Mouse (Mus musculus): ENCODE data around the gene Troap. TPM values are rescaled to one million over a fixed set of nuclear protein-coding genes. Genes with fewer than 3 reads are reported as not detected.
"Not testable (repeated sequence)": the region's sequence is repeated elsewhere in the genome, so short reads cannot be mapped to it uniquely, and the experiment has no call there.

Gene Troap
- polyA plus RNA-seq, 1 experiment from 2014 or later, result 23.7 TPM

- TF ChIP-seq CTCF (IDR thresholded peaks at IDR 0.05), result peak; percentile 69
- in situ Hi-C loops (cut with MboI; ENCODE audit: low pct_unique_long_range_greater_than_20kb), result no loop called here
- ChIA-PET CTCF (interaction anchor here (0.7 to 3.3 kb wide), 8 partner anchors 9 to 83 kb away, joined by 3 to 37 read pairs (median 4); partner anchors contain the start of gene Tuba1c), POLR2A (interaction anchor here (0.7 to 3.9 kb wide), 3 partner anchors 10 to 53 kb away, joined by 3 to 46 read pairs (median 5); partner anchors contain the start of genes Troap and Tuba1c)
- no peak for ATAC-seq
- DNase-seq (ENCODE audit: low read depth, low spot score), result no peak
- H3K27me3 ChIP-seq, result no peaks in the 10 kb centered on the region
Measured at GRCm38 (mm10) chr15:99039996-99040919, 34.1 kb upstream of the Troap start.

GRCm38 (mm10) chr15:99040920-99041856 lies 33.2 kb upstream of the Troap start:
- in situ Hi-C loops (cut with MboI; ENCODE audit: low pct_unique_long_range_greater_than_20kb), result no loop called here
- CTCF ChIA-PET, result interaction anchor here (0.9 to 3.3 kb wide), 9 partner anchors 9 to 82 kb away, joined by 3 to 37 read pairs (median 3); partner anchors contain the start of genes Troap and Tuba1c
- TF ChIP-seq CTCF (IDR thresholded peaks at IDR 0.05), result no peak
- DNase-seq (ENCODE audit: low read depth, low spot score) (no peak), ATAC-seq (peak; percentile 54)
- POLR2A ChIA-PET, result interaction anchor here (0.7 to 3.9 kb wide), 4 partner anchors 11 to 54 kb away, joined by 3 to 46 read pairs (median 4); partner anchors contain the start of genes Troap and Tuba1c
- H3K27me3 ChIP-seq, result no peaks in the 10 kb centered on the region

GRCm38 (mm10) chr15:99042334-99042733 lies 32.0 kb upstream of the Troap start:
- TF ChIP-seq CTCF (IDR thresholded peaks at IDR 0.05), result no peak

GRCm38 (mm10) chr15:99044854-99045253 lies 29.5 kb upstream of the Troap start:
- DNase-seq (ENCODE audit: low read depth, low spot score) (no peak), ATAC-seq (no peak)
- ChIA-PET POLR2A (no interaction called here), CTCF (interaction anchor here (0.8 to 1.3 kb wide), 2 partner anchors 13 to 20 kb away, joined by 3 to 4 read pairs; no protein-coding TSS in a partner anchor)
- H3K27me3 ChIP-seq, result no peaks in the 10 kb centered on the region
- in situ Hi-C loops (cut with MboI; ENCODE audit: low pct_unique_long_range_greater_than_20kb), result loop anchor here (5.0 kb wide), 1 partner anchor 67 kb away; no protein-coding TSS in a partner anchor
- TF ChIP-seq CTCF (IDR thresholded peaks at IDR 0.05), result no peak

More at GRCm38 (mm10) chr15:99042334-99042733, 32.0 kb upstream of the Troap start:
- in situ Hi-C loops (cut with MboI; ENCODE audit: low pct_unique_long_range_greater_than_20kb), result no loop called here
- POLR2A ChIA-PET, result interaction anchor here (3.9 kb wide), 1 partner anchor 12 kb away, joined by 46 read pairs; the partner anchor contains the start of gene Tuba1c
- DNase-seq (ENCODE audit: low read depth, low spot score) (no peak), ATAC-seq (no peak)
- CTCF ChIA-PET, result interaction anchor here (1.2 to 3.3 kb wide), 4 partner anchors 11 to 32 kb away, joined by 3 to 37 read pairs (median 16); partner anchors contain the start of genes Troap and Tuba1c
- H3K27me3 ChIP-seq, result no peaks in the 10 kb centered on the region

- not testable (repeated sequence) for H3K27me3 ChIP-seq; ATAC-seq; DNase-seq (ENCODE audit: low read depth, low spot score)
- in situ Hi-C loops (cut with MboI; ENCODE audit: low pct_unique_long_range_greater_than_20kb), result loop anchor here (5.0 kb wide), 1 partner anchor 67 kb away; no protein-coding TSS in a partner anchor
- ChIA-PET CTCF (interaction anchor here (1.3 kb wide), 1 partner anchor 21 kb away, joined by 4 read pairs; no protein-coding TSS in a partner anchor), POLR2A (interaction anchor here (0.7 kb wide), 1 partner anchor 21 kb away, joined by 4 read pairs; no protein-coding TSS in a partner anchor)
Measured at GRCm38 (mm10) chr15:99045734-99046133, 28.6 kb upstream of the Troap start.

GRCm38 (mm10) chr15:99049473-99050253 lies 24.7 kb upstream of the Troap start:
- ATAC-seq (no peak), DNase-seq (ENCODE audit: low read depth, low spot score) (no peak)
- TF ChIP-seq CTCF (IDR thresholded peaks at IDR 0.05), result no peak
- in situ Hi-C loops (cut with MboI; ENCODE audit: low pct_unique_long_range_greater_than_20kb), result loop anchor here (5.0 kb wide), 1 partner anchor 63 kb away; no protein-coding TSS in a partner anchor
- H3K27me3 ChIP-seq, result no peaks in the 10 kb centered on the region
- ChIA-PET POLR2A (interaction anchor here (0.6 kb wide), 1 partner anchor 47 kb away, joined by 3 read pairs; no protein-coding TSS in a partner anchor), CTCF (interaction anchor here (0.7 to 4.4 kb wide), 19 partner anchors 9 to 216 kb away, joined by 3 to 26 read pairs (median 5); partner anchors contain the start of gene Troap)

GRCm38 (mm10) chr15:99053373-99053772 lies 21.0 kb upstream of the Troap start:
- ATAC-seq (no peak), DNase-seq (ENCODE audit: low read depth, low spot score) (no peak)
- in situ Hi-C loops (cut with MboI; ENCODE audit: low pct_unique_long_range_greater_than_20kb), result no loop called here
- TF ChIP-seq CTCF (IDR thresholded peaks at IDR 0.05), result no peak
- POLR2A ChIA-PET, result no interaction called here
- CTCF ChIA-PET, result interaction anchor here (1.4 kb wide), 1 partner anchor 27 kb away, joined by 3 read pairs; no protein-coding TSS in a partner anchor
- no peaks in the 10 kb centered on the region for H3K27me3 ChIP-seq

GRCm38 (mm10) chr15:99055040-99055439 lies 19.3 kb upstream of the Troap start, which contains the start of gene Prph:
Gene Prph (plus strand): TSS chr15:99055174.
- no peak for TF ChIP-seq CTCF (IDR thresholded peaks at IDR 0.05)
- H3K27me3 ChIP-seq, result no peaks in the 10 kb centered on the region
- ATAC-seq, result no peak
- in situ Hi-C loops (cut with MboI; ENCODE audit: low pct_unique_long_range_greater_than_20kb), result no loop called here
- ChIA-PET CTCF (interaction anchor here (1.4 to 1.5 kb wide), 2 partner anchors 31 to 44 kb away, joined by 3 read pairs; no protein-coding TSS in a partner anchor), POLR2A (interaction anchor here (0.5 to 0.6 kb wide), 2 partner anchors 14 to 230 kb away, joined by 3 read pairs; no protein-coding TSS in a partner anchor)
- DNase-seq (ENCODE audit: low read depth, low spot score), result no peak

Data from Patski (cell line).